Mouse (Mus musculus): ENCODE results near the gene Taf15.

DNA sequence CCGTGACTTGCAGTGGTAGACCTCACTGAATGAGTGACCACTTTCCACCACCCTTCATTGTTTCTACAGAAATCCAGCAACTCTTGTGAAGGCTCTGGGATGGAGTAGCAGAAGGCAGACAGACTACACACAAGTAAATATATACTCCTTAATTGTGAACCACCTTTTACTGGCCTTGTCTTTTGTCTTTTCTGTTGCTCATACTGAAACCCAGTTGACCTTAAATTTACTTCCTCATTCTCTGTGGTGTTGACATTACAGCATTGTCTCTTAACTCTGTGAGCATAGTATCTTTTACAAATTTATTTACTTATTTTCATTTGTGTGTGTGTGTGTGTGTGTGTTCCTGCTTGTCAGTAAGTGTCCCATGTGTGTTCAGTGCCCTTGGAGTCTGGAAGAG lies 60.3 kb downstream of the Taf15 start:
- TF ChIP-seq CTCF (conservative IDR thresholded peaks at IDR 0.05; ENCODE audit: low read length), result no peak
- no peak for TF ChIP-seq NANOG (IDR thresholded peaks at IDR 0.05; ENCODE audit: borderline replicate concordance, low read length)
- TF ChIP-seq POU5F1 (IDR thresholded peaks at IDR 0.05; ENCODE audit: borderline replicate concordance, low read length), result no peak

All from E14TG2a.4 (cell line).